Mouse (Mus musculus) brown adipose tissue, adult 24 weeks (tissue): ENCODE measurements at regions not wholly inside any gene's neighbourhood (a gene's known extent, or its start where the extent isn't known, plus 50 kb on each side); places are given as distances from the start of the nearest gene placed in this dataset.

Experiments used
- H3K27ac ChIP-seq: fragments of 200-500 bp; replicated peaks from 2 replicates; pipeline ENCODE4 v1.5.1; 2012; ENCODE audit warnings: low read depth, mild to moderate bottlenecking, low read length
- H3K4me1 ChIP-seq: fragments of 200-500 bp; 2 replicates; pipeline ENCODE4 v1.6.1; 2012; ENCODE audit warnings: low read length, mixed read lengths; ENCODE audit not compliant: control insufficient read depth, insufficient read depth, insufficient read length
- H3K4me3 ChIP-seq: fragments of 200-500 bp; 2 replicates; pipeline ENCODE4 v1.5.1; 2012; ENCODE audit warnings: low read depth, mild to moderate bottlenecking, low read length, moderate library complexity; ENCODE audit not compliant: insufficient read depth

- no peak overlapping the region for H3K27ac ChIP-seq
- no peaks in the 10 kb centered on the region for H3K4me1 ChIP-seq
- H3K4me3 ChIP-seq = no peak overlapping the region
These were observed 79.1 kb downstream of the Sptssa start for GRCm38 (mm10) chr12:54577235-54577634.

- no peak overlapping the region for H3K27ac ChIP-seq
- no peaks in the 10 kb centered on the region for H3K4me1 ChIP-seq
- no peak overlapping the region for H3K4me3 ChIP-seq
These were observed 79.6 kb downstream of the Sptssa start for GRCm38 (mm10) chr12:54576821-54577220.

- Histone ChIP-seq H3K27ac (no peak overlapping the region), H3K4me3 (no peak overlapping the region), H3K4me1 (no peaks in the 10 kb centered on the region)
These were observed 83.5 kb downstream of the Sptssa start for GRCm38 (mm10) chr12:54572866-54573265.

- Histone ChIP-seq H3K4me3 (no peak overlapping the region), H3K4me1 (no peaks in the 10 kb centered on the region), H3K27ac (no peak overlapping the region)
These were observed 88.1 kb downstream of the Sptssa start for GRCm38 (mm10) chr12:54568078-54568931.

GRCm38 (mm10) chr12:54567426-54567790 lies 89.0 kb downstream of the Sptssa start:
- H3K4me3 ChIP-seq = no peak overlapping the region
- no peak overlapping the region for H3K27ac ChIP-seq
- no peaks in the 10 kb centered on the region for H3K4me1 ChIP-seq

- H3K4me1 ChIP-seq = no peaks in the 10 kb centered on the region
- H3K27ac ChIP-seq = no peak overlapping the region
- H3K4me3 ChIP-seq = no peak overlapping the region
These were observed 89.6 kb downstream of the Sptssa start for GRCm38 (mm10) chr12:54566532-54567425.

GRCm38 (mm10) chr12:54561981-54562380 lies 94.4 kb downstream of the Sptssa start:
- no peaks in the 10 kb centered on the region for H3K4me1 ChIP-seq
- H3K27ac ChIP-seq = no peak overlapping the region
- no peak overlapping the region for H3K4me3 ChIP-seq

GRCm38 (mm10) chr12:54558106-54558505 lies 98.3 kb downstream of the Sptssa start:
- Histone ChIP-seq H3K4me3 (no peak overlapping the region), H3K27ac (no peak overlapping the region), H3K4me1 (no peaks in the 10 kb centered on the region)

- Histone ChIP-seq H3K4me3 (no peak overlapping the region), H3K27ac (no peak overlapping the region), H3K4me1 (no peaks in the 10 kb centered on the region)
These were observed 106.7 kb downstream of the Sptssa start for GRCm38 (mm10) chr12:54549659-54550058.

- Histone ChIP-seq H3K4me3 (no peak overlapping the region), H3K27ac (no peak overlapping the region), H3K4me1 (no peaks in the 10 kb centered on the region)
These were observed 110.4 kb downstream of the Sptssa start for GRCm38 (mm10) chr12:54545821-54546608.

GRCm38 (mm10) chr12:54538320-54538705 lies 118.1 kb downstream of the Sptssa start:
- Histone ChIP-seq H3K4me3 (no peak overlapping the region), H3K4me1 (no peaks in the 10 kb centered on the region), H3K27ac (no peak overlapping the region)

- Histone ChIP-seq H3K4me3 (no peak overlapping the region), H3K27ac (no peak overlapping the region), H3K4me1 (no peaks in the 10 kb centered on the region)
These were observed 118.6 kb downstream of the Sptssa start for GRCm38 (mm10) chr12:54537690-54538319.

GRCm38 (mm10) chr12:54537022-54537421 lies 119.4 kb downstream of the Sptssa start:
- Histone ChIP-seq H3K27ac (no peak overlapping the region), H3K4me1 (no peaks in the 10 kb centered on the region), H3K4me3 (no peak overlapping the region)

- no peaks in the 10 kb centered on the region for H3K4me1 ChIP-seq
- H3K4me3 ChIP-seq = no peak overlapping the region
- no peak overlapping the region for H3K27ac ChIP-seq
These were observed 120.5 kb downstream of the Sptssa start for GRCm38 (mm10) chr12:54535556-54536516.
